Mouse (Mus musculus) kidney, adult 9 months (tissue): ENCODE measurements at regions not wholly inside any gene's neighbourhood (a gene's known extent, or its start where the extent isn't known, plus 50 kb on each side); places are given as distances from the start of the nearest gene placed in this dataset.

Experiments
- DNase-seq: peaks from one replicate; pipeline ENCODE4 v3.0.0; 2022

DNA sequence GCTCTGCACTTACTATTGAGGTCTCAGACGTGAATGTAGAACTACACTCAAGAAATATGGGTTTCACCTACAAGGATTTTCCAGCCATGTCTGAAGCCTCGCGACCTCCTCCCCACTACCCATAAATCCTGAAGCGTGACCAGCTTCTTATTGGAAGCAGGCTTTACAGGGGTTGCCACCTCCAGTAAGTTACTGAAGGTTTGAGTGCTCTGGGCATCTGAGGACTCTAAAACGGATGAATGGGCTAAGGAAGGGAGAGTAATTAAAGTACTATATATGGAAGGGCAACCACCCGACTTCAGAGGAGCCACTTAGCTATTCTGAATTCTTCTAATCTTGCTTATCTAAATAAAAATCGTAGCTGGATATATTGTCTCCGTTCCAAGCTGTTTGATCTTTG lies 136.1 kb upstream of the Hmga2 start:
- DNase-seq: no peak

DNA sequence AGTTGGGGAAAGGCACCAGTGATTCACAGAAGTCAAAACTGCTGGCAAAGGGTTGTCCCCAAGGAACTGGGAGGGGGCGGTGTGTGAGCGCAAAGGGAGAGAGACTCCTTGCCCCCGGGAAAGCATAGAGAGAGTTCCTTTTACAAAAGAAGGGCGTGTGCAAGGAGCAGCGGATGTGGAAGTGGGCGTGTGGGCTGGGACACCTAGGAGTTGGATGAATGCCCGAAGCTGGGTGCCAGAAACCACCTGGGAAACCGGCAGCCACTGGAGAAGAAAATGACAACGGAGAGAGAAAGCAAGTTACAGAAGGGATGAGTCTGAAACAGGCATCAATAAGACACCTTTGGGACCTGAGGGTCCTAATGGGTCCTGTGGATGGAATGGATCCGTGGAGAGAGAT lies 133.8 kb upstream of the Hmga2 start:
- DNase-seq: no peak

DNA sequence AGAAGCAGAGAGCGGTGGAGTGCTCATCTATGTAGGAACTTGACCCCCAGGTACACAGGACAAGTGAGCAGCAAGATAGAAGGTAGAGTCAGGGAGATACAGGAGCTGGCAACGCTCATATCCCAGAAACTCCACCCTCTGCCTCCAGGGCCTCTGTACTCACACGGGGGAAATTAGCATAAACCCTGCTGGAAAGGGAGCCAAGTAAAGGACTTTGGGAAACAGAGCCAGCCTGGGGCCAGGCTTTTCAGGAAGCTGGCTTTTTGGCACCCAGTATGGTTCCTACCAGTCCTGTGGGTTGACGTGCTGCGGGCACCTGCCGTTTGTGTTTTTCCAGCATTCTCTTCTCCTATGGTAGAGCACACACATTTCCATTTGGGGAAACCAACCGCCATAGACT lies 128.2 kb upstream of the Hmga2 start:
- no peak for DNase-seq

DNA sequence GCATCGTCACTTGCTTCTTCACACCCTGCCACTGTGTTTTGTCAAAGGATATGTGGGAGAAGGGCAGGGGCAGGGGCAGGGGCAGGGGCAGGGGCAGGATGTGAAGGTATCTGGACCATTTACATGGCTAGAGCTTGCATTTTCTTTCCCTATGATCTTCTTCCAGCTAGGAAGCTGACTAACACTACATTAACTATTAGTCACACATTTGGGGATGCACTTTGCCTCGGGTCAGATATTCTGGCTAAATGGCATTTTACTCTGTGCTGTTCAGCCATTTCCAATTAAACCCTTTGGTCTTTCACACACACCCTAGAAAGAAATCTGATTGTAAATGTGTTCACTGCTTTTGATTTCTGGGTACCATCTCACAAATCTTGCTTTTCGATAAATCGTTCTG lies 126.9 kb upstream of the Hmga2 start:
- DNase-seq: no peak

DNA sequence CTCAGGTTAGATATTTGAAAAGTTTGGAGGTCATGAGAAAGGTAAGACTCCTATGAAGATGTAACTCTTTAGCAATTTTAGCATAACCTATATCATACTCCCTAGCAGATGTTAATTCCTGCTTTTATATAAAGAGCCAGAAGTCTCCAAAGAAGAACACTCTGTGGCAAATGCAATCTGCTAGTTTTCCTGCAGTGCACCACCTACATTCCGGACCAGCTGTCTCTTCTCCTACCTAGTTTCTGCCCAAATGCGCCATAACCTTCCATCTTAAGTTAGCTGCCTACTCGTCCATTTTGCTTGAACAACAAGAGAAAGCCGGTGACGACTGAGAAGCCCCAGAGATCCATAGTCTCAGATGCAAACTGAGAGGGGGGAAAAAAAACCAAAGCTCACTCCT lies 124.5 kb upstream of the Hmga2 start:
- no peak for DNase-seq

DNA sequence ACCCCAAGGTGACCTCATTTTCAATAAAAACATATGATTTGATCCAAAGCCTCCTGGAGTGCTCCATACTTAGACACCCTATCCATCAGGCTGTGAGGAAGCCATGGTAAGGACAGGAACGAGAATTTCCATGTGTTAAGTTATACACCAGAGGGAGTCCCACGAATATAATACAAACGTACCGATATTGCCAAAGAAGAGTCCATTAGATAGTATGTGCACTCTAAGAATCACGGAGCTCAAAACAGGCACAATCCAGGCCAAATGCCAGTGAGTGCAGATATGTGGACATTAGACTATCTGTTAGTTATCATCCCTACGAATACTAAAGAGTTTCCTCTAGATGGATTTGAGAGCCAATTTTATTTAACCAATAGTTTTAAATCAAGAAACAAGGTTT lies 123.3 kb upstream of the Hmga2 start:
- DNase-seq: no peak

DNA sequence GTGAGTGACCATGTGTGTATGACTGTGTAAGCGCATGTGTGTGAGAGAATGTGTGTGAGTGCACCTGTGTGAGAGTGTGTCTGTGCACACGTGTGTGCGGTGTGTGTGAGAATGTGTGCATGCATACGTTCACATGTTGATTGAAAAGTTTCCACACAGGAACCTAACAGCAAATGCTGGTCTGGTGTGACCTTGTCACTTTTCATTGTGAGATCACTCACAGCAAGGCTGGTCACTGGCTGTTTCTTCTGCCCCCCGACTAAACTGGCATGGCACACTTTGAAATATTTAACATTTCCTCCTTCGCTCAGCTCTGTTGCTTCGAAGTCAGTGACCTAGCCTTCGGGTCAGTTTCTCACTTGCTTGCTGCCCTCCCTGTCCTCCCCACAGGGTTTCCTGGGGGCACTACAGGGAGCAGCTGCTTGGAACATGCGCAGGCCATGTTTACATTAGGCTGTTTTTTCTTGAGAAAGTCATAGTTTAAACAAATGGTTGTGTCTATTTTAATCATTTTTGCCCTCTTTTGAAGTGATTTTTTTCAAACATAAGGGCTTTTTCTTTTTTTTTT lies 121.1 kb upstream of the Hmga2 start:
- no peak for DNase-seq

DNA sequence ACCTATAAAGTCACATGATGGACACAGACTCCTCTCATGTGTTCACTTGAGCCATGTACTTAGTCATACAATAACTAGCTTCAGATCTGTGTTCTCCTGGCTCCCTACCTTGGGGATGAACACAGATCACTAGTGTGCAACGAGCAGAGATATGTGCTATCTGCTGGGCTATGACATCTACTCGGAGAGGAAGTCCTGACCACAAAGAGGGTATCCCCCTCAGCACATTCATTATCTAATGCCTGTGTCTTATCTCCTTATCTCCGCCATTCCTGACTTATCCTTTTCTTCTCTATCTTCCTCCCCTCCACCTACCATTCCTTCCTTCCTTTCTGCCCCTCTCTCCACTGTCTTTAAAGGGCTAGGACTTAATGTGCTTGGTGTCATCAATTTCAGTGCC lies 118.9 kb upstream of the Hmga2 start:
- DNase-seq: no peak

DNA sequence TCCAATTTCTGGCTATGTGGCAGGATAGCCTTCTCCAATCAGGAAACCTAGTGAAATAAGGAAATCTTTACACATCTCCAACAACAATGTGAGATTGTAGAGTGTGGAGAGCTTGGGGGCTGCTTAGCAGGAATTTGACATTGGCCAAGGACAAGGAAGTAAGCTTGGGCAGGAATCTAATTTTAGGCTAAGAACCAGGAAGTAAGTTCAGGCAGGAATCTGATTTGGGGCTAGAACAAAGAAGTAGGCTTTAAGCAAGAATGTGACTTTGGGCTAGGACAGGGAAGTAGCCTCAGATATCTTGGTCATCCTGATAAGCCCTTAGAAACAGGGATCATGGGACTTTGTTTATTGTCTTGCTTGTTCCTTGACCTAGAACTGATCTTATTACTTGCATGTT lies 117.6 kb upstream of the Hmga2 start:
- no peak for DNase-seq

DNA sequence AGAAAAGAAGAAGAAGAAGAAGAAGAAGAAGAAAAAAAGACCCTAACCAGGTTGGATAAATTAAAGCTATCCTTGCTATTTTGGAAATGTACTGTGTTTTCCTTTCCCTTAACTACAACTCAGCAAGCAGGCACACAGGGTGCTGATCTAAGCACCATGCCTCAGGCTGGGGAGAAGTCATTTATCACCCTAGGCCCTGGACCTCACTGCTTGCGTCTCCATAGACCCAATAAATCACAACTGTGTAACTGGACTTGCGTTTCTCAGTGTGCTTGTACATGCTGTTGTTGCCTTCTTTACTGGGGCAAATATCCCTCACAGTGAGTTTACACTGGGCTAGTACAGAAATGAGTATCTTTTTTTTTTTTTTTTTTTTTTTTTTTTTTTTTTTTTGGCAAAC lies 113.4 kb upstream of the Hmga2 start:
- DNase-seq: no peak

DNA sequence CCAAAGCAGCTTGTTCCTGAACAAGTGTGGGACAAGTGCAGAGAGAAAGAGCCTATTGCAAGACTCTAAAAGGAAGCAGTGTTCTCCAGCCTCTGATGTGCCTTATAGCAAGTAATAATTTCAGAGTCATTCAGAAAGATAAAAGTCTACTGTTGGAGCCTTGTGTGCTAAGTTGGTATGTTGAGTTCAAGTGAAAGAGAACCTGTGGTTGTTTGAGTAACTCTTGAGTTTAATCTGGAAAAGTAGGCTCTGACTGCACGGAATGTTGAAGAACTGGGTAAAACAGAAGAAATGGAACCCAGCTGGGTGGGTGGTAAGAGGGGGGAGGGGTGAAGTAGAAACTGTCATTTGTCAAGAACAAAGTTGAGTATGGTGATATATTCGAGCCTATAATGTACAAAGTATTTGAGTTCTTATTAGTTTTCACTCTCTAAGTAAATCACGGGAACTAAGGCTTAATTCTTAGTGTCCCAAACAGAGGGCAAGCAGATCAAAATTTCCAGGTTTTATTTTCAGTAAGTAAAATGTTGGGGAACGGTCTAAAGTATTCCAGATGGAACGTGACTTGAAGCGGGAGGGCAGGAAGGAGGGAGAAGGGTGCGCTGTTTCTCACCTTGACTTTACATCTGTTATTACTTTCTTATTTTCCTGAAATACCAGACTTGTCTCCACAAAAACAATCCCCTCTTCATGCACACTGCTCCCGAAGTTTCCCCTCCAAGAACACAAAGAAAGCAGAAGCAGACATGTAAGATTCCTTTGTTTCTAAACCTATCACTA lies 111.8 kb upstream of the Hmga2 start:
- no peak for DNase-seq

DNA sequence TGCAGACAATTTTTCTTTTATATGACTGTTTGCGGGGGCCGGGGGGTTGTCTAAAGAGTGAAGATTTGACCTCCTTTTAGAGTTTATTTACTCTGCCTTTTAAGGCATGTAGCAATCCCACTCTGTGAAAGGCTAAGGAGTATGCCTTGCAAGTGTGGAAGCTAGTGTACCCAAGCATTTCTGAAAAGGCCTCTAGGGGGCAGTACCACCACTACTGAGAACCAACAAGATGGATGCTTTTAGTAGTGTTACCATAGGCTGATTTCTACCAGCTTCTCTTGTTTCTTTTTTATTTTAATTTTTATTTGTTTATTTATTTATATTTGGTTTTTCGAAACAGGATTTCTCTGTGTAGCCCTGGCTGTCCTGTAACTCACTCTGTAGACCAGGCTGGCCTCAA lies 110.9 kb upstream of the Hmga2 start:
- peak; percentile 47 for DNase-seq

DNA sequence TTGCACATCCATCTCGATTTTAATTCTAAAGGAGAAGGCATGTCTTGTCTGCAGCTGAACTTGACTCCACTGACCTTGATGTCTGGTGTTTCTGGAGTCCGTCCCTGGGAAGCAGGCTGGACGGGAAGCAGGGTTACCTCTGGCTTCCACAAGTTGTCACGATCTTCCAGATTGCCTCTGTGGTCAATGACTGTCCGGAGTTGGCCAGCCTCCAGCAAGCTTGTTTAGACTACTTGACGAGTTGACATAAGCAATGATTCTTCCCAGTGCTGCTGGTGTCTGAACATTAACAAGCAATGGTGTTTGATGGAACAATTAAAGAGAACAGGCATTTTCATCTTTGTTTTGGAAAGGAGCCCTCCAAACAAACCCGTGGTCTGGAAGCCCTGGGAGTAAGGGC lies 106.2 kb upstream of the Hmga2 start:
- peak; percentile 9 for DNase-seq

DNA sequence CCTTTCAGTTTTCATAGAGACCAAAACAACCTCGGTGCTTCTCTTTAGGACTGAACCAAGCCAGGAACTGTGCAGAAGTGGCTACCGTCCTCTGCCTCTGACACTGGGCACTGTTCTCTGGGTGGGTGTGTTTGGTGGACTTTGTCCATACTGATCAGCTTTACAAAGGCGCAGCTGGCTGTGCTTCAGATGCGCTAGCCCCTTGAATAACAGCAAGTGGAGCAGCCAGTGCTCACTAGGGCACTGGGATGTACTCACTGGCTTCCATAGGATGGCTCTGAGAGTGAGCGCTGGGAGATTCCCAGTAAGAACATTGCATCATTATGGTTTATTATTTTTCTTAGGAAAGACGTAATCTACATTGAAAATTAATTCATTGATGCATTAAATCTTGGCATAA lies 105.3 kb upstream of the Hmga2 start:
- DNase-seq: peak; percentile 17

DNA sequence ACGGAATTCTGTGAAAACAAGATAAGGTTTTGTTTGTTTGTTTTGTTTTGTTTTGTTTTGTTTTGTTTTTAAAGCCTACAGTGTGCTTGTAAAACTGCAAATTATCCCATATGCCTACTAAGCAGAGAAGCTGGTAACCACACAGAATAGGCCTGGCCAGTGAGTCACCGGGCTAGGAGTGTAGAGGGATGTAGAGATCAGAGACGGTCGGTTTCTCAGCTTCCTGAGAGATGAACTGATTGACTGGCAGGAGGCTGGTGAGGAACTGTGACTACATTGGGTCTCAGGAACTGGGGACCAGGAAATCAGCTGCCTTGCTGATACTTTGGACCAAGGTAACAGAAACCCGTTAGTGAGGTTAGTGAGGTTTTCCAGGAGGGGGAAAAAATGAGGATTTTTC lies 100.6 kb upstream of the Hmga2 start:
- no peak for DNase-seq

DNA sequence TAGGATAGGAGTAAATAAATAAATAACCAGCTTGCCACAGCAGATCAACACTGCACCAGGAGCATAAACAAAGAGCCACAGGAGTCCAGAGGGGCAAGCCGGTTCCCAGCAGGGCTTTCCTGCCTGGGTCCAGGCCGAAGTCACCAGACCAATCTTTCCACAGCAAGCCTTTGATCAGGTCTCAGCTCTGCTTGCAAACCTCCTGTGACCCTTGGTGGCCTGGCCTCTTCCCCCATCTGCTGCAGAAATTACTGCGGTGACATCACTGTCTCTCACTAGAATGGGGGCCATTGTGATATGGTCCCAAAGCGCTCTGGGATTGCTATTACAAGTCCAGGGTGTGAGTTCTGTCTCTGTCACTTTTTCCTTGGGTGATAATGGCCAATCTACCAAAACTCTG lies 99.9 kb upstream of the Hmga2 start:
- no peak for DNase-seq

DNA sequence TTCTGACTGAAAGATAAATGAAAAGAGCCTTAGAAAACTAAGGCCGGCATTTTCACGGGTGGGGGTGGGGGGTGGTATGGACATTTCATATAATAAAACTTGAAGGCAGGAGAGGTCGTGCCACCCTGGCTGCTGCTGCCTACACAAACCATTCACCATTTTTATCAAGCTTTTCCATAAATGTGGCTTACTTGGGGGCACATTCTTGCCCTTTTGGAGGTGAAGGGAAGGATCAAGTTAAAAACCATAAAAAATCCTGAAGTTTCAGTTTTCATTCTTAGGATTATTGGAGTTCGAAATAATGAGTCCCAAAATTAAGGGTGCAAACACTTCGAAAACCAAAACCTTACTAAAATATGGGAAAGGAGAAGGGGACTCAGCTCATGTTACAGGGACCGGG lies 95.1 kb upstream of the Hmga2 start:
- no peak for DNase-seq

DNA sequence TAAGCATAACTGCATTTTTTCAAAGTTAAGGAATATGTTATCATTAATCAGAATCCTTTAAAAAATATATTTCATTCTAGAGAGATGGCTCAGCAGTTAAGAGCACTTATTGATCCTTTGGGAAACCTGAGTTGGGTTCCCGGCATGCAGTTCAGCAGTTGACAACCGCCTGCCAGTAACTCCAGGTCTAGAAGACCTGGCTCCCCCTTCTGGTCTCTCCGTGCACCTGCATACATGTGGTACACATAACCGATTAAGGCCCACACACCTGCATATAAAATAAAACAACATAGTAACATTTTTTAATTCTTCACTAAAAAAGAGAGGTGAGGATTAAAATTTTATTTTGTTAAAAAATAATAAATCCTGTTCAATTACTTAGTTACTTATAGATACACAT lies 89.7 kb upstream of the Hmga2 start:
- DNase-seq: no peak

DNA sequence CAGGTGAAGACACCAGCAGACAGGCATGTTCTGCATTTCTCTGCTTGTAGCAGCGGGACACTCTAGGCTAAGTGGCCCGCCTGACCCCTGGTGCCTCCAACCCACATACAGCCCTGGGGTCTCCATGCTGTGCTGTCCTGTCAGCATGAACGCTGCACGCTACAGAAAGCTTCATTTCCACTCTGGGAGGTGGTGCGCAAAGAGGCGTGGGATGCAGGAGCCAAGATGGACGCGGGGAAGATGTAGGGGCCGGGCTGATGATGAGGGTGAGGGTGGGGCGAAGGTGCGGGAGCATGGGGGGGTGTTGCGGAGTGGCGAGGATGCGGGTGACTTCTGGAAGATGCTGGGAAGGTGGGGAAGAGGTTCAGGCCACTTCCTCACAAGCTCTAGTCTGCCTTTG lies 88.6 kb upstream of the Hmga2 start:
- no peak for DNase-seq

DNA sequence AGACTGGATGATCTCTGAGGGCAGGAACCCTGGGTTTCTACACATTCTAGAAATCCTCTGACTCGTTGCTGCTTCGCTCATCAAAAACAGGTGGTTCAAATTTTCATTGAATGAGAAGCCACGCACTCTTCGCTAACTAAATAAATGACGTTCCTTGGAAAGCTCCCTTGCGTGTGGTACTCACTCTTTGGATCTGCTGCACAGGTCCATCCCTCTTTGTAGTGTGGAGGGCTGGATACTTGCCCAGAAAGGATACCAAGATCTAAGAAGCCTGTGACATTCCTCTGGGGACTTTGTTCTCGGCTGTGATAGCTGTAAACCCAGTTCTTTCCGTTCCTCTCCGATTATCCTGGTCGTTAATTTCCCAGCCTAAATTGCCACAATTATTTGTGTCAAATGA lies 87.7 kb upstream of the Hmga2 start:
- peak; percentile 36 for DNase-seq

DNA sequence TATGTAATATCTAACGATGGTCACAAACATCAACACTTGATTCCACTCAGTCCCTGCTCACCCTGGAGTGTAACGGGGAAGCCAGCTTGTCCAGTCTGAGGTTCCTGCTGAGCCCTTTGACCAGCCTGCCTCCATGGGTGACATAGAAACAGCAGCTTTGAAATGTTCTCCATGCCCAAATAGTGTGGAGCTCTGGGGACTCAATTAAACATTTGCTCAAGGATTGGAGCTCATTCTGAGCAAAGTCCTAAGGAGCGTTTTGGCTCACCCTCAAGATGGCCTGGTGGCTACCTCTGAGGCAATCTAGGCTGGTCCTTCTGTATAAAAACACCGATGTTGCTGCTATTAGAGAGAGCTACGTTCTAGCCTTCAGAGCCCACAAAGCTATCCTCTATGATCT lies 85.6 kb upstream of the Hmga2 start:
- peak; percentile 74 for DNase-seq

DNA sequence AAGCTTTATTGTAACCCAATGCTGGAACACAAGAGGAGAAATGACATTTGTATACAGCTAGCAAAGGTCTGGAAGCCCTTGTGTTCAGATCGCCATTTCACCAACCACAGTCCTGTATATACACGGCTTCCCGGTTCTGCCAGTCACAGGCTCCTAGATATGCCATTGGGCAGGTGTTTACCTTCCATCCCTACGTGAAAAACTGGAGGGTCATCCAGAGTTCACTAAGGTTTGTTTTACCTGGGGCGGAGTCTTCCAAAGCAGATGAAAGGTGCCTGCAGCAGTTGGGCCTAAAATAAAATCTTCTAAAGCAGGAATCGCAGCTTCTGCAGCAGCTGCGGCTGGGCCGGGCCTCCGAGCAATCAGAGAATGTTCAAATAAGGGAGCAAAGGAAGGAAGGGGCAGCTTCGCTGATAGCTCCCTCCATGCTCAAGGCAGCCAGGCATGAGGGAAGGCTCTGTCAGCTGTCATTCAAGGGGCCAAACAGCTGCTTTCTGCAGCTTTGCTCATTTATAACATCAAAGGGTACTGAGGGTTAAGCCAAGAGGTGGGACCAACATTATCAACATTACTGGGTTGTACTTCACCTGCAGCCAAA lies 81.7 kb upstream of the Hmga2 start:
- DNase-seq: no peak

DNA sequence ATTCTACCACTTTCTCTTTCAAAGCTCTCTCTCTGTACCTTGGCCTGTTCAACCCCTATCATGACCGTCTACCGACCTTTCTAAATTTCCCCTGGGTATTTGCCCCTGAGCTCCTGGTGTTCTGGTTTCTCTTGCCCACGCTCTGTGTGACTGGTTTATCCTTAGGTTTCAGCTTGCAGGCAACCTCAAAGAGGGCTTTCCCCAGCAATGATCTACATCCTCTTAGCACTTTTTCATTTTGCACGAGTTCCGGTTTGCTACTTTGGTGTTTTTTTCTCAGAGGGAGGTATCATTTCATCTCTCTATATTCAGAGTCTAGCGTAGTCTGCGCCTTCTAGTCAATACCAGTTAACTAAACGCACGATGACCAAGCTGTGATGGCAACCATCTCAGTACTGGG lies 79.8 kb upstream of the Hmga2 start:
- no peak for DNase-seq

DNA sequence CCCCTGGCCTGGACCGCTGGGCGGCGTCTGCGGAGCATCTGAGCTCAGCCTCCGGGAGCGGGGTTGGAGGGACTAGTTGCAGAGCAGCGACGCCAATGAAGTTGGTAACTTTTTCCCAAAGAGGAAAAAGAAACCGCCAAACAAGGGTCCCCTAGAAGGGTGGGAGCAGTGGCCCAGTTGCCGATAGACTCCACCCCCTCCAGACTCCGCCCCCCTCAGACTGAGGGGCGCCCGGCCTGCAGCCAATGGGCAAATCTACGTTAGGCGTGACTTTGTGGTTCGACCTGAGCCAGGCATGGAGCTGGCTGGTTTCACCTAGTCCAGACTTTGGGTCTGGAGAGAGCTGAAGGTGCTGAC lies 76.8 kb upstream of the Hmga2 start:
- no peak for DNase-seq
